Mouse (Mus musculus): Measurements from ENCODE around the gene Erp44. TPM values are rescaled to one million over a fixed set of nuclear protein-coding genes. Genes with fewer than 3 reads are reported as not detected.

Erp44 gene
- polyA plus RNA-seq, 1 experiment from 2014 or later: 61.2 TPM

GRCm38 (mm10) chr4:48198447-48198846 lies 80.9 kb downstream of the Erp44 start:
- ATAC-seq: no peak
- H3K27ac ChIP-seq (ENCODE audit: low read length): no peak overlapping the region
- no peak overlapping the region for H3K4me3 ChIP-seq (ENCODE audit: low read depth, low read length)
- no peaks in the 10 kb centered on the region for H3K4me1 ChIP-seq (ENCODE audit: control insufficient read depth, insufficient read depth, low read length)
- H3K36me3 ChIP-seq (ENCODE audit: control insufficient read depth, insufficient read depth, low read length): peaks cover 3% of the 10 kb centered on the region; the same call in 1 of the 2 replicates
- no peaks in the 10 kb centered on the region for H3K9me3 ChIP-seq (replicated peaks; ENCODE audit: control insufficient read depth, low read length, poor library complexity, severe bottlenecking)
- no peak overlapping the region for H3K4me2 ChIP-seq (ENCODE audit: low read length)
- no peaks in the 10 kb centered on the region for H3K27me3 ChIP-seq (ENCODE audit: control insufficient read depth, insufficient read depth, low read depth, low read length)
- WGBS: 87% methylated on average over 8 of the region's 8 CpGs
- H3K9ac ChIP-seq (ENCODE audit: low read depth, low read length): no peak overlapping the region

GRCm38 (mm10) chr4:48197925-48198324 lies 81.4 kb downstream of the Erp44 start:
- Histone ChIP-seq H3K36me3 (ENCODE audit: control insufficient read depth, insufficient read depth, low read length) (peaks cover 3% of the 10 kb centered on the region; the same call in 1 of the 2 replicates), H3K27ac (ENCODE audit: low read length) (no peak overlapping the region), H3K4me3 (ENCODE audit: low read depth, low read length) (no peak overlapping the region), H3K9ac (ENCODE audit: low read depth, low read length) (no peak overlapping the region), H3K27me3 (ENCODE audit: control insufficient read depth, insufficient read depth, low read depth, low read length) (no peaks in the 10 kb centered on the region), H3K4me2 (ENCODE audit: low read length) (no peak overlapping the region), H3K9me3 (replicated peaks; ENCODE audit: control insufficient read depth, low read length, poor library complexity, severe bottlenecking) (no peaks in the 10 kb centered on the region), H3K4me1 (ENCODE audit: control insufficient read depth, insufficient read depth, low read length) (no peaks in the 10 kb centered on the region)
- 88% methylated on average over 3 of the region's 3 CpGs for WGBS
- ATAC-seq: no peak

DNA sequence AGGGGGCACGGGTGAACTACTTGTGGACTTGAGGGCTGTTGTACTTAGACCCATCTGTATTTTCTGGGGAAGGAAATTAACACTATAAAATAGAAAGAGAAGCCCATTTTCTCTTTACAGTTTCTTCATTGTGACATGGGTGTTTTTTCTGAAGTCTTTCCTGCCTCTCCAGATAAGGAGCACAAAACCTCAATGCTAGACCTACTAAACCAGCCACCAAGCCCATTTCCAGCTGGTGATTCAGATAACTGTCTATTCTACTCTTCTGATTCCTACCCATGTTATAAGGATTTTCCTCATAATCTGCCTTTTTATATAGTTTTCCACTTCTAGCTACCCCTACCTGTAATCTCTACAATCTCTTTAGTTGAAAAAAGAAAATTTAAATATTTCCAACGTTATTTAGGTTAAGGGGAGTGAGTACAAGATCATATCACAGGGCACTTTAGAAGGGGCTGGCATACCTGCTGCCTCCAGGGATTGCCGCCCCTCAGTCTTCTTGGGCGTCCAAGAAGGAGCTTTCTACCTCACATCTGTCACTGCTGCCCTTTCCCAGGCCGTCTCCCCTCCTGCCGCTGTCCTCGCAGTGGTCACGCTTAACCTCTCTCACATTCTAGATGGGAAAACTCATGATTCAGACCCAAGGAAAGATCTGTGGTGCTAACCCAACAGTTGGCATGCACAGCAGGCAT lies 97.1 kb downstream of the Erp44 start:
- Histone ChIP-seq H3K36me3 (ENCODE audit: control insufficient read depth, insufficient read depth, low read length) (0 out of 2 replicates have a peak, but pooled peaks cover 6% of the 10 kb centered on the region), H3K9me3 (replicated peaks; ENCODE audit: control insufficient read depth, low read length, poor library complexity, severe bottlenecking) (no peaks in the 10 kb centered on the region), H3K4me2 (ENCODE audit: low read length) (no peak overlapping the region), H3K9ac (ENCODE audit: low read depth, low read length) (no peak overlapping the region), H3K27ac (ENCODE audit: low read length) (no peak overlapping the region), H3K27me3 (ENCODE audit: control insufficient read depth, insufficient read depth, low read depth, low read length) (no peaks in the 10 kb centered on the region), H3K4me1 (ENCODE audit: control insufficient read depth, insufficient read depth, low read length) (peaks cover 8% of the 10 kb centered on the region), H3K4me3 (ENCODE audit: low read depth, low read length) (no peak overlapping the region)
- no peak for ATAC-seq
- WGBS: 87% methylated on average over 8 of the region's 8 CpGs

DNA sequence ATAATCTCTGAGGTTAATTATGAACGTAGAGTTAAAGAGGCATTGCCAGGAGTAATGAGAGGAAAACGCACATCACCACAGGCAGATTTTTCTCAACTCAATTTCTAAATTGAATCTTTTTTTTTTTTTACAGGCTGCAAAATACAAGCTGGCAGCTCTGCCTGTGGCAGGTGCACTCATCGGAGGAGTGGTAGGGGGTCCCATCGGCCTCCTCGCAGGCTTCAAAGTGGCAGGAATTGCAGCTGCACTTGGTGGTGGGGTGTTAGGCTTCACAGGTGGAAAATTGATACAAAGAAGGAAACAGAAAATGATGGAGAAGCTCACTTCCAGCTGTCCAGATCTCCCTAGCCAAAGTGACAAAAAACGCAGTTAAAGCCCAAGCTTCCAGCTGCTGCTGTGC lies 98.0 kb downstream of the Erp44 start:
- 57% methylated on average over 6 of the region's 6 CpGs for WGBS
- no peaks in the 10 kb centered on the region for H3K9me3 ChIP-seq (replicated peaks; ENCODE audit: control insufficient read depth, low read length, poor library complexity, severe bottlenecking)
- no peaks in the 10 kb centered on the region for H3K27me3 ChIP-seq (ENCODE audit: control insufficient read depth, insufficient read depth, low read depth, low read length)
- H3K4me2 ChIP-seq (ENCODE audit: low read length): no peak overlapping the region
- 0 out of 2 replicates have a peak, but pooled peaks cover 6% of the 10 kb centered on the region for H3K36me3 ChIP-seq (ENCODE audit: control insufficient read depth, insufficient read depth, low read length)
- H3K4me1 ChIP-seq (ENCODE audit: control insufficient read depth, insufficient read depth, low read length): peaks cover 8% of the 10 kb centered on the region
- no peak overlapping the region for H3K9ac ChIP-seq (ENCODE audit: low read depth, low read length)
- no peak overlapping the region for H3K4me3 ChIP-seq (ENCODE audit: low read depth, low read length)
- no peak for ATAC-seq
- H3K27ac ChIP-seq (ENCODE audit: low read length): peak overlapping the region; percentile 28; the same call in 1 of the 2 replicates

DNA sequence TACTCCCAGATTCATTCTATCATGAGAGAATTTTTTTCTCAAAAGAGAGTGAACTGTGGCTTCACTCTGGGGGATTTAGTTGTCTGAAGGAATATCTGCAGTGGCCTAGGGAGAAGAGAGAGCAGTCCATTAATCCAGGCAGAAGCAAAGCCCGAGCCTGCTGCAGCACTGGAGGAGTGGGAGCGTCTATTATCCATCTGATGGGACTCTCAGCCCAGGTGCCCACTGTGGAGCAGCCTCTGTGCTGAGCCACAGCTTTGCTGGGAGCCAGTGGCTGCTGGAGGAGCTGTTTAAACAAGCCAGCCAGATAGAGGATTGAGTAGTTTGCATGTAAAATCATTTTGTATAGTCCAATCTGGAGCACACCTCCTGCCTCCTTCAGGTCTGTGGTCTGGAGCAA lies 98.4 kb downstream of the Erp44 start:
- peak; percentile 39; the same call in 1 of the 2 replicates for ATAC-seq
- Histone ChIP-seq H3K36me3 (ENCODE audit: control insufficient read depth, insufficient read depth, low read length) (0 out of 2 replicates have a peak, but pooled peaks cover 6% of the 10 kb centered on the region), H3K4me3 (ENCODE audit: low read depth, low read length) (no peak overlapping the region), H3K4me1 (ENCODE audit: control insufficient read depth, insufficient read depth, low read length) (peaks cover 8% of the 10 kb centered on the region), H3K4me2 (ENCODE audit: low read length) (no peak overlapping the region), H3K9ac (ENCODE audit: low read depth, low read length) (no peak overlapping the region), H3K27me3 (ENCODE audit: control insufficient read depth, insufficient read depth, low read depth, low read length) (no peaks in the 10 kb centered on the region), H3K27ac (ENCODE audit: low read length) (peak overlapping the region; percentile 41; the same call in 1 of the 2 replicates), H3K9me3 (replicated peaks; ENCODE audit: control insufficient read depth, low read length, poor library complexity, severe bottlenecking) (no peaks in the 10 kb centered on the region)
- 6% methylated on average over 2 of the region's 2 CpGs for WGBS

GRCm38 (mm10) chr4:48175666-48176065 lies 103.7 kb downstream of the Erp44 start:
- WGBS: 91% methylated on average over 3 of the region's 3 CpGs
- Histone ChIP-seq H3K4me1 (ENCODE audit: control insufficient read depth, insufficient read depth, low read length) (peaks cover 2% of the 10 kb centered on the region; the same call in 1 of the 2 replicates), H3K27me3 (ENCODE audit: control insufficient read depth, insufficient read depth, low read depth, low read length) (no peaks in the 10 kb centered on the region), H3K4me2 (ENCODE audit: low read length) (no peak overlapping the region), H3K4me3 (ENCODE audit: low read depth, low read length) (no peak overlapping the region), H3K27ac (ENCODE audit: low read length) (no peak overlapping the region), H3K9ac (ENCODE audit: low read depth, low read length) (no peak overlapping the region), H3K36me3 (ENCODE audit: control insufficient read depth, insufficient read depth, low read length) (no peaks in the 10 kb centered on the region), H3K9me3 (replicated peaks; ENCODE audit: control insufficient read depth, low read length, poor library complexity, severe bottlenecking) (no peaks in the 10 kb centered on the region)
- no peak for ATAC-seq

- Histone ChIP-seq H3K9me3 (replicated peaks; ENCODE audit: control insufficient read depth, low read length, poor library complexity, severe bottlenecking) (no peaks in the 10 kb centered on the region), H3K9ac (ENCODE audit: low read depth, low read length) (no peak overlapping the region), H3K27me3 (ENCODE audit: control insufficient read depth, insufficient read depth, low read depth, low read length) (no peaks in the 10 kb centered on the region), H3K36me3 (ENCODE audit: control insufficient read depth, insufficient read depth, low read length) (no peaks in the 10 kb centered on the region), H3K4me1 (ENCODE audit: control insufficient read depth, insufficient read depth, low read length) (no peaks in the 10 kb centered on the region), H3K4me2 (ENCODE audit: low read length) (no peak overlapping the region), H3K4me3 (ENCODE audit: low read depth, low read length) (no peak overlapping the region), H3K27ac (ENCODE audit: low read length) (no peak overlapping the region)
- no peak for ATAC-seq
- WGBS: 87% methylated on average over 5 of the region's 5 CpGs
Observed at GRCm38 (mm10) chr4:48163851-48164250, 115.5 kb downstream of the Erp44 start.

DNA sequence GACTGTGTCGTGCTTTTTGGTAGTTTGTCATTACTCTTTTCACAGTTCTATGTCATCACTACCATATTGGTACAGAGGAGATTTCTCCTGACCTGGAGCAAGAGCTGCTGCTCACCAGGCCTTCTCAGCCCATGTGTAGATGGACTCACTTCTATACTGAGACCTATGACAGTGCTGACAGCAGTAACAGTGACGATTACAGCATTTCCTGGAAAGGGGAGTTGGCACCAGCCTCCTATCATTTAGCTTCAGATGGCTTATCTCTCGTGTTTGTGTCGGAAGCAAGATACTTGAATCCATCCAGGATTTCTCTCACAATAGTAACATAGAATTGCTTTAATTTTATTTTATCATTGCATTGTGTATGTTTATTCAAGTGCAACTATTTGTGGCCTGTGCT lies 119.0 kb downstream of the Erp44 start:
- no peak for ATAC-seq
- no peaks in the 10 kb centered on the region for H3K27me3 ChIP-seq (ENCODE audit: control insufficient read depth, insufficient read depth, low read depth, low read length)
- no peak overlapping the region for H3K4me3 ChIP-seq (ENCODE audit: low read depth, low read length)
- H3K4me2 ChIP-seq (ENCODE audit: low read length): no peak overlapping the region
- WGBS: 92% methylated on average over 4 of the region's 4 CpGs
- H3K36me3 ChIP-seq (ENCODE audit: control insufficient read depth, insufficient read depth, low read length): no peaks in the 10 kb centered on the region
- H3K27ac ChIP-seq (ENCODE audit: low read length): no peak overlapping the region
- H3K9me3 ChIP-seq (replicated peaks; ENCODE audit: control insufficient read depth, low read length, poor library complexity, severe bottlenecking): no peaks in the 10 kb centered on the region
- no peak overlapping the region for H3K9ac ChIP-seq (ENCODE audit: low read depth, low read length)
- H3K4me1 ChIP-seq (ENCODE audit: control insufficient read depth, insufficient read depth, low read length): no peaks in the 10 kb centered on the region

- no peak overlapping the region for H3K9ac ChIP-seq (ENCODE audit: low read depth, low read length)
- no peak overlapping the region for H3K4me3 ChIP-seq (ENCODE audit: low read depth, low read length)
Observed at GRCm38 (mm10) chr4:48155864-48156263, 123.5 kb downstream of the Erp44 start.

More at GRCm38 (mm10) chr4:48155864-48156263, 123.5 kb downstream of the Erp44 start:
- Histone ChIP-seq H3K27me3 (ENCODE audit: control insufficient read depth, insufficient read depth, low read depth, low read length) (no peaks in the 10 kb centered on the region), H3K4me1 (ENCODE audit: control insufficient read depth, insufficient read depth, low read length) (no peaks in the 10 kb centered on the region), H3K36me3 (ENCODE audit: control insufficient read depth, insufficient read depth, low read length) (no peaks in the 10 kb centered on the region), H3K9me3 (replicated peaks; ENCODE audit: control insufficient read depth, low read length, poor library complexity, severe bottlenecking) (no peaks in the 10 kb centered on the region), H3K4me2 (ENCODE audit: low read length) (no peak overlapping the region), H3K27ac (ENCODE audit: low read length) (no peak overlapping the region)
- 67% methylated on average over 1 of the region's 1 CpGs for WGBS
- ATAC-seq: no peak
